Mouse (Mus musculus) left cerebral cortex, postnatal 4 days (tissue): ENCODE data around the gene Mrrf. TPM values are rescaled to one million over a fixed set of nuclear protein-coding genes. Genes with fewer than 3 reads are reported as not detected.

ENCODE experiments used
- DNase-seq: peaks from one replicate; pipeline ENCODE4 v3.0.0-alpha.2; 2022
- intact Hi-C: fragments of 180-260 bp; cut with DNase I; formaldehyde crosslinking; loops from one replicate; pipeline ENCODE4 v1.15.1; 2025
- total RNA-seq, 2 experiments: library from RNA; stranded (reverse); gene quantifications; 2 replicates each; pipeline ENCODE4 v1.2.3; 2021

Gene Mrrf
- total RNA-seq, 2 experiments from 2014 or later, result 12.9 to 21.4 TPM

DNA sequence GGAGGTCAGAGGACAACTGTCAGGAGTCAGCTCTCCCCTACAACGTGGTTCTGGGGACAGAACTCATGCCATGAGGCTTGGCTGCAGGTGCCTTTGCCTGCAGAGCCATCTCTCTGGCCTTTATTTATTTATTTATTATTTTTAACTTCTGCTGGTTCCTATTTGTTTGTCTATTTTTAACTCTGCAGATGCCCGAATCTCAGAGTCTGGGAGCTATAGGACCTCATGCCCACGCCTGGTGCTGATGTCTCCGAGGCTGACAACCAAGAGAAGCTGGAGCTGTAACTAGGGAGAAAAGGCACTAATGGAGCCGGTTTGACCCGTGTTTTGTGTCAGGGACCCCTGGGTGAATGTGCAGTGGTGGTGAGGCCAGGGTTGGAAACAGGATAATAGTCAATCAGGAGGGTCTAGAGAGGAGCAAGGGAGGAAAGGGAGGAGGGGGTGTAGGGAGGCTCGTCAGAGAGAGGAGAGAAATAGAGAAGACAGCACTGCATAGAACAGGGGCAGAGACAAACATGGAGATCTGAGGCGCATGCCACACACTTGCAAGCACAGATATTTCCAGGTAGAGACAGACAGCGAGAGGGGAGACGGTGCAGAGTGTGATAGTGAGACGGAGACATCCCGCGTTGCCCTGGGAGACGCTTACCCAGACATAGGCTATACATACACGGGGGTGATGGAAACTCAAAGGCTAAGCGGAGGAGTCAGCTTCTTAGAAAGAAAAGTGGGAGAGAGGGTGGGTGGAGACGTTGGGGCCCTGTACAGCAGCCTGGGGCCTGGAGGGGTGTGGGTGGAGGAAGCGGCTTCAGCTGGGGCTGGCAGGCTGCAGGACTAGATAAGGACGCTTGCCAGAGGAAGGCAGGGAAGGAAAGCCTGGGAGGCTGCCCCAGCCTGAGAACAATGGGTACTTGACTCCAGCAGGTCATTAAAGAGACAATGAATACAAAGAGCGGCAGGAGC, 62.0 kb downstream of the Mrrf start:
- intact Hi-C loops, result no loop called here
- no peak for DNase-seq

DNA sequence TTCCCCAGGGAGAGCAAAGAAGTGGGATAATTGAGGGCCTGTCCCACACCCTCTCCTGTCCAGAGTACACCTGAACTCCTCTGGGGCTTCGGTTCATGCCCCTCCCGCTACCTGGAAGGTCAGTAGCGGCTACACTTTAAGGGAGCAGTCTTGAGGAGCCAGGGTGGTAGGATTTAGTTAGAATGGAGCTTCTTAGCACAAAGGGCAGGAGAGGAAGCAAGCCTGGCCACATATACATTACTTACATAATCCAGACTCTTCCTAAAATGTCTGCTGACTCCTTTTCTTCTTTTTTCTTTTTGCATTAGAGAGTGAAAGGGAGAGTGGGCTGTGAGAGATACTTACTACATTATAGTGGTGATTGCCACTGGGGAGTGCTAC, 62.7 kb downstream of the Mrrf start:
- no peak for DNase-seq
- intact Hi-C loops, result no loop called here

DNA sequence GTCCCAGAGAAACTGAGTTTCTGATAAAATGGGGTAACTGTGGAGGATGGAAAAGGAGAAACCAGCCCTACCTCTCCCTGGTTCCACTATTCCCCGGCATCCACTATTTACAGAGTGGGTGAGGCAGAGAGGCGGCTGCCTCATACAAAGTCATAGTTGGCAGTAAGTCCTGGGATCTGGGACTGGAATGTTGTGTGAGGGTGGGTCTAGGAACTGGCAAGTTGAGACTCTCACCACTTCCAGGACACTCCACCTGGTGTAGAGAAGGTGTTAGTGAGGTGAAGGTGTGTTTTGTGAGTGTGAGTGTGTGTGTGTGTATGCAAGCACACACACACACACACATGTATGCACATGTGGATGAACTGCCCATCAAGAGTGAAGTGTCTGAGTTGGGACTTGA, 64.6 kb downstream of the Mrrf start:
- intact Hi-C loops, result no loop called here
- DNase-seq, result no peak

DNA sequence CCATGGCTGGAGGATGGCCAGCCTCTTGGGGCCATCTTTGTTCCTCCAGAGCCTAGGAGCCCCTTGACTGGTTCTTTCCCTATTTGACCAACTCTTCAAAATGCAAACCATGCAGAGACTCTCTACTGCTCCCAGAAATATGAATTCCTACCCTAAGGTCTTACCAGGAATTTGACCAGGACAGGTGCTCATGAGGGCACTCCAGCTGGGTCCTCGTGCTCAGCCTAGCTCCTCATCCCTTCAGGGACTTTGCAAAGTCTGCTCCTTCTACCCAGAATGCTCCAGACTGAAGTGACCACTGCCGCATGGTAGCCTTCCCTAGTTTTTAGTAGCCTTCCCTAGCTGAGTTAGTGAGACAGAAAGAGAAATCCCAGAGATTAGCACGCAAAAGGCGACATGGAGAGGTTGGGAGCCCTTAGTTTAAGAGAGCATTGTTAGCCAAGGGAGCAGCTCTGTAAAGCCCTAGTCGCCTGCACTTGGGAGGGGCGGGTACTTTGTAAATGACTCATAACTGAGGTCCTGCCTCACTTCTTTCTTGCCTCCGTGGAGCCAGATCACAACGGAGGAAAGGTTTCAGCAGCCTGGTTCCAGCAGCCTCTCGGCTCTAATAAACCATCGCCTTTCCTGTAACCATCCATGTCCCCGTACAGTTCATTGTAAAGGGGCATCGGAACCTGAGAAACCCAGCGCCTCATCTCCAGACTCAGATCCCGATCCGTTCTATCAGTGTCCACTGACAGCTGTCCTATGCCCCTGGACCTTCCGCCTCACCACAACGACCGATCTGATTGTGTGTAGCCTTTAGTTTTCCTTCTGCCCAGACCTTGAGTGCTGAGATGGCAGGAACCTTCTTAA, 65.8 kb downstream of the Mrrf start:
- no peak for DNase-seq
- intact Hi-C loops, result no loop called here

DNA sequence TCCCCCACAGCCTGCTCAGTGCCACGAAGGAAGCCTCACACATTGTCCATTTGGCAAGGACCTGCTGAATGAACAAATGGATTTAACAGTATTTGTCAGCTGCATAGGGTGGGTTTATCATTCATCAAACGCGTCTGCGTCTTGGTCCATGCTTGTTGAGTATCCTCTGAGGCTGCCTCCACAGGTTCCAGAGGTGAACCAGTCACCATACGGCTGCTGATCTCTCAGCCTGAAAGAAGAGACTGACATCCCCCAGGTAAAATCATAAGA, 66.4 kb downstream of the Mrrf start:
- DNase-seq, result no peak
- intact Hi-C loops, result no loop called here

DNA sequence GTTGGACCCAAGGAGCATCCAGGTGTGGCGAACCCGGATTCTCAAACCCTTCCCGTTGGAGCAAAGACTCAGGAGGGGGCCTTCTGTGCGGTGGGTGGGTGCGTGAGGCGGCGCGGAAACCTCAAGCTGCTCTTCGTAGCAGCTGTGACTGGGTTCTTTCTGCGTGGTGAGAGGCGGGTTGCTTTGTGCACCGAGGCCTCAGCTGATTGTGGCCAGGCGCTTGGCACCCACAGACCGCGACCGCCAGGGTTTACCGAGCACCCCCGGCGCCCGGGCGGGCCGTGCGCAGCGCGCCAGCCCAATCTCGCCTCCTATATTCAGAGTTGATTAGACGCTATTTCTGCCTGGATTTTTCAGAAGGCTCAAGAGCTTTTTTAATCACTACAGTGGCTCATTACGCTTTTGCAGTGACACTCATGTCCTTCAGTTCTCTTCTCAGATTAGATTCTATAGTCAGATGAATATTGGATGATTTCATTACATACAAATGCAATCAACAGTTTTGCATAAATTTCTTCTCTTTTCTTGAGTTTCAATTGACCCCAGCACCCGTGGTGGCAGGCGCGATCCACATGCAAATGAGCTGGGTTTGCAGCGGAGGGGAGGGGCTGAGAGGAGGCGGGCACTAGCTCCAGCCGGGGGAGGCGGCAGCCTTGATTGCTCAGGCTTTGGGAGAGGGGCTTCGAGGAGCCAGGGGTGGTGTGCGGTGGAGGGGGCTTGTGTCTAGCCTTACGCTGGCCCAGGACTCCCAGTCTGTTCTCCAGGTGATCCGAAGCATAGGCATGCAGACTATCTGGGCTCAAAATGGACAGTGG, 67.0 kb downstream of the Mrrf start:
- DNase-seq, result no peak
- intact Hi-C loops, result no loop called here

DNA sequence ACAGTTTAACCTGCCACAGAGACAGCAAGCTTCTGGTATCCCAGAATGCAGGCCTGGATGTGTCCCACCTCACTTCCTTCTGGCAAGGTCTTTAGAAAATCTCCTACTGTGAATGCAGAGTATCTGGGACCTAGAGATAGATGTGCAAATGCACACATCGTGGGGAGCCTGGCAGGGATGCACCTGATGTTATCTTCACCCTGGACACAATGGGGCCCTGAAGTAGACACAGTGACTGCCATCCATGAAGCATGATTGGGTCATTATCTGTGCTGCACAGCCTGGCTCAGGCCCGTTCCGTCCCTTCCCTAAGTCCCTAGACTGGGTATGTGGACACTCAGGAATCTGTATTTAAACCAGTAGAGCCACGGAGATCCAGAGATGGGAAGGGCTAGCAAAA, 68.4 kb downstream of the Mrrf start:
- no peak for DNase-seq
- intact Hi-C loops, result no loop called here

DNA sequence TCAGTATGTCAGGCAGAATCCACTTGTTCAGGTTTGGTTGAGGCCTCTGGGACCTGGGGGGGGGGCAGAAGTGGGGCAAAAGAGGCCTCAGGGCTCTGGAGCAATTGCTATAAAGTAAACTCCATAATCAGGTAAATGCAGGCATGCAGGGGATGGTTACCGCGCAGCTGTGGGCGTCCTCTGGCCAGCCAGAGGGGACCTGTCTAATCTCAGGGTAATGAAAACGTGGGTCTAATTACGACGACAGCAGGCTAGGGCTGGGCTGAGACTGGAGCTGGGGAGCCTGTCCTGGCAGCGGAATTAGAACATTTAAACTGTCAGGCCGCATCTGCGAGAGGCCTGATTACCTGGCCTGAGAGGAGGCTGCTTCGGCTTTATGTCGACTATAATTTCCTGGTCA, 70.9 kb downstream of the Mrrf start:
- intact Hi-C loops, result no loop called here
- DNase-seq, result no peak

DNA sequence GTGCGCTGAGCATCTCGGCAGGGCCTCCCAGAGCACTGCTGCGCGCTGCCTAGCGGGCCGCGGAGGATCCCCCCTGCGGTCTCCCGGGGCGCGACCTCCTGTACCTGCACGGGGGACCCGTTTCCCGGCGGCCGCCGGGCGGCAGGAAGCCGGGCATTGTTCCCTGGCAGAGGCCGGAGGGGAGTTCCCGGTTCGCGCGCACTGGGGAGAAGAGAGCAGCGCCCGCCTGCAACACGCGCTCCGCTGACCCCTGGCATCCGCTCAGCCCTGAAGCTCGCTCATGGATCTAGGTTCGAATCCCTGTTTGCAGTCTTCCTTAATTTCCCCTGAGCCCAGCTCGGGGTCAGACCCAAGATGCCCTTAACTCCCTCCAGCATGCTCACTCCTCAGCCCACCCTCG, 74.6 kb downstream of the Mrrf start:
- DNase-seq, result no peak
- intact Hi-C loops, result loop anchor here (5.0 to 10.0 kb wide), 2 partner anchors 203 to 676 kb away; no protein-coding TSS in a partner anchor

DNA sequence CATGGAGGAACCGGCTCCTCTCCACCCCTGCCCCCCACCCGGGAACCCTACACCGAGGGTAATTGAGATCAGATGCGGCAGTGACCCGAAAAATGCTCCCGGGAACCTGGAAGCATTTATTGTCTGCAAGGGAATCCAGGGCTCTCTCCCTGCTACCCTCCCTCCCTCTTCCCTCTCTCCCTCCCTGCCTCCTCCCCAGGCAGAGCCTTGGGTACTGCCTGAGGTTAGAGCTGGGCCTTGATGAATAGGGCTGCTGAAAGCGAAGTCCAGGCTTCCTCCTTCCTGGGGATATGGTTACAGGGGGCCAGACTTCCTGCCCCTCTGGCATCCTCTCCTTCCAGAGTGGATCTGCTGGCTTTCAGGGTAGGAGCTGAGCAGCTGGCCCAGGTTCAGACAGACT, 75.6 kb downstream of the Mrrf start:
- no peak for DNase-seq
- intact Hi-C loops, result loop anchor here (5.0 to 10.0 kb wide), 2 partner anchors 204 to 677 kb away; no protein-coding TSS in a partner anchor

DNA sequence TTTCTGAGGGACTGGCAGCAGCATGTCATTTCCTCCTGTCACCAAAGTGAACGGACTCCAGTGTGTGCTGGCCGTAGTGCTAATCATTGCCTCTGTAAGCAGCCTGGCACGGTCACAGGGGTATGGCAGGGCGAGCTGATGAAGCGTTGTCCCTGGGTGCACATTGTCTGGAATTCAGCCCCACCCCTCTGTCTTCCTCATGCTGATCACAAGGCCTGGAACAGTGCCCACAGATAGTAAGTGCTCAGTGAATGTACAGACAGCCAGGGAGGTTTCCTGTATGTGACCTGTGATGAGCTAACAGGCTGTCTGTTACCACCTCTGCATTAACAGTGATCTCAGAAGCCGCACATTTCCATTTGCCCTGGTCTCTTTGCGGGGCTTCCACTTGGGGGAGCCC, 76.9 kb downstream of the Mrrf start:
- intact Hi-C loops, result loop anchor here (5.0 to 10.0 kb wide), 2 partner anchors 206 to 678 kb away; no protein-coding TSS in a partner anchor
- DNase-seq, result no peak

DNA sequence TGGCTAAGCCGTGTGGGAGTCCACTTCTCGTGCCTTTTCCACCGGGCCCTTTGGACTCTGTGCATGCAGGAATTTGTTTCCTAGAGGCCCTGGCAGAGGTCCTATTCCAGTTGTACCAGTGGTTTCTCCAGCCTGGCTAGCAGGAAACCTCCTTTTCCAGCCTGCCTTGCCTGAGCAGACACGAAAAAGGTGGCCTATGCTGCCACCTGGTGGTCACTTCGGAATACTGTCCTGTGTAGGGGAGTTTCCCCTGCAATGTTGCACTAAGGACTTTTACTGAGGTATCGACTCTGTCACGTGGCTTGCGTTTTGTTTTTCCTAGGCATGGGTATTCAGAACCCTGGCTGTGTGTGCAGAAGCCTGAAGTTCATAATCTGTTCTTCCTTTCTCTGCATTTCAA, 77.8 kb downstream of the Mrrf start:
- peak; percentile 88 for DNase-seq
- intact Hi-C loops, result loop anchor here (5.0 to 10.0 kb wide), 2 partner anchors 207 to 679 kb away; no protein-coding TSS in a partner anchor

DNA sequence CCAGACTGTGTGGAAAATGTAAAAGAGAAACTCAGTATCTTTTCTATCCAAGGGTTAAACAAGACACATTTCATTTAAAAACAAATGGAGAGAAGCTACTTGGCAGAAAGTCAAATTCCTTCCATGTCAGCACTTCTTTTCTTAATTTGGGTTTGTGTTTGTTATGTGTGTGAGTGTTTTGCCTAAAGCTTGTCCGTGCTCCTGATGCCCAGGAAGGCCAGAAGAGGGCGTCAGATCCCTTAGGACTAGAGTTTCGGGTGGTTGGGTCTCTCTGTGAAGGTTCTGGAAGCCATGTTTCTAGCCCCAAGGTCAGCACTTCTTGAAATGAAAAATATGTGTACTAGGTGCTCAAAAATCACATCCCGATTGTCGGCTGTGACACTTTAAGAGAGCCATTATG, 78.2 kb downstream of the Mrrf start:
- no peak for DNase-seq
- intact Hi-C loops, result loop anchor here (5.0 to 10.0 kb wide), 2 partner anchors 207 to 680 kb away; no protein-coding TSS in a partner anchor

DNA sequence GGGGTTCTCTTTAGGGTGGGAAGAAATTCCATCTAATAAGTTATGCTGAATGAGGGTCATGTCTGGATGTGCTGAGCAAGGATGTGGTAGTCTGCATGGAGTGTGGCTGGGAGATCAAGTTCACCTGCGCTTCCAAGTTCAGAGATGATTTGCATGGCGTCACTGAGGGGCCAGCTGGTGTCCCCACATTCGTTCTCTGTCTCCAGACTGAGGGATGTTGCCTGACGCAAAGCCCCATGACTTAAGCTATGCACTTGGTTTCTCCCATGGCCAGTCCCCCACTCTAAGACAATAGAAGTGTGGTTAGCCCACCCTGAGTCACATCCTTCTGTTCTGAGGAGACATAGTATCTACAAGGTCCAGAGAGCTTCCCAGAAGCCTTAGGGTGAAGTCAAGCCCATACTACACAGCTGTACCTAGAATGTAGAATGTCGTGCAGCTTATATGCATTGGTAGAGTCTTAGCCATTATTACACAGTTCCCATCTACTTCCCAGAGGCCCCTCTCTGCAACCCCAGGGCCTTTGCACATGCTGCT, 79.1 kb downstream of the Mrrf start:
- no peak for DNase-seq
- intact Hi-C loops, result loop anchor here (10.0 kb wide), 1 partner anchor 680 kb away; no protein-coding TSS in a partner anchor

DNA sequence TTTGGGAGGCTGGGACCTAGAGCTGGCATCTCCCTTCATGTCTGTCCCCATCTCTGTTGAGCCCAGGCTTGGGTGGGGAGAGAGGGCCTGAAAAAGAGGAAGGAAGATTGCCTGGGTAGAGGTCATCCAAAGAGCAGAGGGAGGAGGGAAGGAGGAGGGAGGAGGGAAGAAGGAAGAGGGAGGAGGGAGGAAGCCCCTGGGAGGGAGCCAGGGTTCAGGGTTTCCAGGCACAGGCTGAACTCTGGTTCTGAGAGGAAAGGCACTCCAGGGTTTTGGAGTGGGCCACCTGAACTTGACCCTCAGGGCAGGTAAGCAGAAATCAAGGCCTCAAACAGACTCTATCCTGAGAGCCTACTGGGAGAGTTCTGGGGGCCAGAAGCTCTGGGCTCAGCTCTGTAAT, 80.4 kb downstream of the Mrrf start:
- intact Hi-C loops, result loop anchor here (10.0 kb wide), 1 partner anchor 682 kb away; no protein-coding TSS in a partner anchor

DNA sequence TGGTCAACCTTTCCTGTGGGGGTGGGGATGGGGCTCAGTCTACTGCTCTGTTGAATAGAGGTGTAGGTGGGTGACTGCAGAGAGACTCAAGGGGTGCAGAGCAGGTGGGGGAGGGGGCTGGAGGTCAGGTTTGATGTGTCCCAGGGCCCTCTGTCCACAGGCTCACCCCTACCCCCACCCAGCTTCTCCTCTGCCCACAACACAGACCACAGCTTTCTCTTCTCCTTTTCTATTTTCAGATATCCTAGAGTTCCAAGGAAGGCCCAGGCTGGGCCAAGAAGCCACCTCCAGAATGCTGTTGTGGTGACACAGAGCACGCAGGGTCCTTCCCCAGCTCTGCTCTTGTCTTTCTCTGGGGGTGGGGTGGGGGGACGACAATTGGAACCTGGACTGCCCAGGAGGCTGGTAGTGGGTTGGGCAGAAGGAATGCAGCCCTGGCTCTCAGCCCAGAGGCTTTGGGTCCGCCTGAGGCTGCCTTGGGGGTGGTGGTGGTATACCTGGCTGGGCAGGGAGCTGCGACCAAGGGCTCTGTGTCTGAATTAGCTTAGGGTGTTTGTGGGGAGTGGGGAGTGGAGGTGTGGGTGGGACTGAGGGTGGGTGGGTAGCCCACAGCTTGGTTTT, 80.9 kb downstream of the Mrrf start:
- intact Hi-C loops, result loop anchor here (10.0 kb wide), 1 partner anchor 682 kb away; no protein-coding TSS in a partner anchor
- no peak for DNase-seq

More for the DNA sequence above, 80.4 kb downstream of the Mrrf start:
- DNase-seq, result no peak

DNA sequence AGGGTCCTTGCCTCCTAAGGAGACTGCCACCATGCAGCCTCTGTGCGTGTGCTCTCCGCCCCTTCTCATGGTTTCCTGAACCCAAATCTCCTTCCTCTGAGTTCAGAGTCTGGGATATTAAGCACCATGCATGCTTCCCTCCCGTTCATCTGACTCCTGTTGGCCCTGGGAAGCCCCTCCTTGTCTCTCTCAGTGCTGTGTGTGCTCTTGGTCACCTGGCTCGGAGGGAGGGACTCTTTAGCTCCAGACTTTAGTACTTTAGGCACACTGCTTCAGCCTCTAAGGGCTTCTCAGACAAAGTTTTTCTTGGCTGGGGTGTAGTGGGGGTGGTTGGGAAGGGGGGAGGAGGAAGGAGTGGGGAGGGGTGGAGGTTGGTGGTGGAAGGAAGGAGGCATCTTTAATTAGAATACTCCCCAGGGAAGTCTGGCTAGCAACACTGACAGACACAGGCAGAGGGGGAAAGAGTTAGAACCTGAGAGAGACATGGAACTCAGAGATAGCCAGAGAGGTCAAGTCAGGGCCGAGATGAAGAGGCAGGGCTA, 81.6 kb downstream of the Mrrf start:
- intact Hi-C loops, result loop anchor here (10.0 kb wide), 1 partner anchor 683 kb away; no protein-coding TSS in a partner anchor
- DNase-seq, result no peak

DNA sequence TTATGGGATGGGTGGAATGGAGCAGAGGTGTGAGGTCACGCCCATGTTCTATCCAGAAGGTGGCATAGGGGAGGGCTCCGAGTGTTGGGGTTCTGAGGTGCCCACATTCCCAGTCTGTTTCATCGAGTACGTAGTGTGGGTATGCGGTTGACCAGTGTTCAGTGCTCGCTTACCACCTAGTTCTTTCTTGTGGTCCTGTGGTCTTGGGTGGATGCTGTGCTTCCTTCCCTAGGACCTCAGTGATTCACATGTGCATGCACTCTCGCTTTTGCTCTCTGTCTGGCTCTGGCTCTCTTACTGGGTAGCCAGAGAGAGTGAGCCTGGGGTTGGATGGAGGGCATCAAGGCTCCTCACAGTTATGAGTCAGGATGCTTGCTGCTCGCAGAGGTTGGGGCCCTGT, 83.9 kb downstream of the Mrrf start:
- intact Hi-C loops, result loop anchor here (10.0 kb wide), 1 partner anchor 1115 kb away; no protein-coding TSS in a partner anchor

DNA sequence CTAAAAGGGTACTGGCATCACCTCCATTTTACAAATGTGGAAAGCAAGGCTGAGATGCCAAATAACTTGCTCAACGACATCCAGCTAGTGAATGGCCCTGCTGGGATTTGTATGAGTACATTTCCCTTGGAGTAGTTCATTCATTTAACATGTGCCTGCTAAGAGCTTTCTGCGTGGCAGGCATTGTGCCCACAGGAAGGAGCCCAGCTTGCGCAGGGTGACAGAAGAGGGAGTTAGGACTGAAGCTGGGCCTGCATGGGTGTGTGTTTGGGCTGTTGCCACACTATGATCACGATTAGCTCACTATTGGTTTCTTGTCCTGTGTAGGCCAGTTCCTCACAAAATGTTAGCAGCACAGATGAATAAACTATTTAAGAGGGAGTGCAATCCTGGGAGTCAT, 84.7 kb downstream of the Mrrf start:
- intact Hi-C loops, result loop anchor here (10.0 kb wide), 1 partner anchor 1114 kb away; no protein-coding TSS in a partner anchor
- no peak for DNase-seq

More for the DNA sequence above, 83.9 kb downstream of the Mrrf start:
- DNase-seq, result no peak
